Comparison of ENCODE assay signal across 30 mouse cellular contexts in genomic region chr5:146328941-146329340, GRCm38 (mm10). TPM values are rescaled to one million over a fixed set of nuclear protein-coding genes. Genes with fewer than 3 reads are reported as not detected.
DNase-seq lines count a peak whose midpoint lies in the region; ATAC-seq and TF ChIP-seq lines count a peak whose summit lies in the region.
"Had no signal": no experiment of that assay in that cellular context is flagged by ENCODE, and none has a peak within 500 bp of the region (broad histone marks: within the 10 kb centered on the region; RNA-seq: fewer than 3 reads in every experiment).

No protein-coding gene starts in this region.

- ATAC-seq in forebrain, embryonic 12.5 days (ENCODE audit: low FRiP score): no peak
- ATAC-seq: forebrain, embryonic 14.5 days; forebrain, postnatal 0 days; hindbrain, postnatal 0 days; inflammation-experienced regulatory T-cells, adult 6 months; intestine, embryonic 16.5 days; Patski had no signal

- H3K79me2 ChIP-seq in liver, adult 2 months (ENCODE audit: control insufficient read depth, insufficient read depth, low read length): no peaks in the 10 kb centered on the region

- no peak overlapping the region for H3K4me3 ChIP-seq in liver, adult 2 months (ENCODE audit: insufficient read depth, low read depth, low read length)
- H3K4me3 ChIP-seq in forebrain, embryonic 12.5 days (replicated peaks): no peak overlapping the region
- H3K4me3 ChIP-seq: forebrain, embryonic 10.5 days; gastrocnemius, adult 2 months; heart, embryonic 10.5 days; heart, embryonic 13.5 days had no signal

- no peak overlapping the region for H3K9ac ChIP-seq in liver, adult 2 months (ENCODE audit: low read depth, low read length)
- no peak overlapping the region for H3K9ac ChIP-seq in forebrain, embryonic 12.5 days
- H3K9ac ChIP-seq: forebrain, postnatal 0 days; heart, embryonic 13.5 days; hindbrain, embryonic 14.5 days had no signal

- no peak for TF ChIP-seq POLR2A in liver, adult 2 months (IDR thresholded peaks at IDR 0.05; ENCODE audit: extremely low read depth, insufficient read depth, low read length)

- H3K36me3 ChIP-seq in liver, adult 2 months (ENCODE audit: control insufficient read depth, insufficient read depth, low read length): no peaks in the 10 kb centered on the region
- H3K36me3 ChIP-seq in forebrain, embryonic 12.5 days (replicated peaks): no peaks in the 10 kb centered on the region
- H3K36me3 ChIP-seq: forebrain, embryonic 10.5 days; G1E; heart, embryonic 10.5 days; heart, embryonic 13.5 days had no signal

- H3K27me3 ChIP-seq in liver, adult 2 months (ENCODE audit: control insufficient read depth, insufficient read depth, low read length): no peaks in the 10 kb centered on the region
- H3K27me3 ChIP-seq in forebrain, embryonic 12.5 days: no peaks in the 10 kb centered on the region

- H3K4me2 ChIP-seq in forebrain, embryonic 12.5 days: no peak overlapping the region
- H3K4me2 ChIP-seq: heart, embryonic 13.5 days; hindbrain, embryonic 14.5 days had no signal

- H3K4me1 ChIP-seq in liver, adult 2 months (ENCODE audit: control insufficient read depth, insufficient read depth, low read length): no peaks in the 10 kb centered on the region
- H3K4me1 ChIP-seq in forebrain, embryonic 12.5 days: no peaks in the 10 kb centered on the region
- H3K4me1 ChIP-seq: forebrain, embryonic 10.5 days had no signal

- DNase-seq in adrenal gland, adult 8-10 months: peak; percentile 34
- no peak for DNase-seq in adrenal gland, postnatal 4 days (ENCODE audit: low spot score in 2 of 2)
- peak; percentile 35 for DNase-seq in liver, adult 2 months (ENCODE audit: extremely low read depth, low read depth, low spot score)
- no peak for DNase-seq in liver
- DNase-seq in lung, postnatal 36 days: peak; percentile 15
- DNase-seq in lung, postnatal 4 days: no peak
- DNase-seq in adrenal gland, postnatal 36 days: peak; percentile 54 to 59
- DNase-seq: B cell, adult 2 months; cerebellum, adult 11-12 months; cerebellum, adult 8-10 months; cerebellum, postnatal 10 days; cerebellum, postnatal 36 days; forebrain, postnatal 0 days; gastrocnemius, adult 2 months; gastrocnemius, postnatal 14 days; heart, adult 18-20 months; heart, postnatal 14 days; heart, postnatal 4 days had no signal

- H3K27ac ChIP-seq in liver, adult 2 months (replicated peaks; ENCODE audit: insufficient read depth, low read depth, low read length): no peak overlapping the region
- H3K27ac ChIP-seq in forebrain, embryonic 12.5 days: no peak overlapping the region
- H3K27ac ChIP-seq: forebrain, embryonic 10.5 days; gastrocnemius, adult 2 months; heart, embryonic 10.5 days; heart, embryonic 13.5 days; hindbrain, embryonic 14.5 days; hindbrain, postnatal 0 days had no signal

- no peaks in the 10 kb centered on the region for H3K9me3 ChIP-seq in forebrain, embryonic 12.5 days
- H3K9me3 ChIP-seq: forebrain, embryonic 10.5 days; G1E; heart, embryonic 10.5 days; heart, embryonic 13.5 days had no signal

- 30% methylated on average over 10 of the region's 10 CpGs for WGBS in liver, adult 2 months
- whole genome bisulfite sequencing in forebrain, embryonic 12.5 days: 85% methylated on average over 10 of the region's 10 CpGs

- TF ChIP-seq CTCF in liver, adult 2 months (IDR thresholded peaks at IDR 0.05; ENCODE audit: low read depth, low read length): no peak

RNA-seq across cellular contexts. Expression of gene Wasf3, which starts 55.8 kb away (rescaled TPM):
- total RNA-seq in adrenal gland, adult 8-10 months (2022): 10 to 100 TPM; 23.8 to 26.9 (median 25.3) TPM
- total RNA-seq in adrenal gland, postnatal 4 days (2021): 10 to 100 TPM; 21.5 TPM
- total RNA-seq in liver, adult 2 months (2014; rRNA removed): 0.07 and 0.09 TPM in 2 replicates
- 0.02 and 0.04 TPM in 2 replicates for polyA plus RNA-seq in liver, adult 2 months (2012; rRNA removed)
- 10 to 100 TPM; 29.4 to 32.2 TPM for total RNA-seq in adrenal gland, postnatal 36 days (2021)
- polyA plus RNA-seq in forebrain, embryonic 12.5 days (2016; fragmentation: Nextera tagmentation; extraction: Ambion mirVana): 7.2 and 8.4 TPM in 2 replicates
- total RNA-seq: CH12.LX had no signal
- polyA plus RNA-seq: G1E; inflammation-experienced regulatory T-cells, adult 6 months had no signal

Comparison
In these comparisons a context has a peak if more than half of its experiments do, and no peak if none do; other contexts are left out.
1. DNase-seq: peak in adrenal gland, adult 8-10 months (single experiment), liver, adult 2 months (single experiment), lung, postnatal 36 days (single experiment) and adrenal gland, postnatal 36 days (2 of 2); none in adrenal gland, postnatal 4 days (0 of 2), liver (single experiment) and lung, postnatal 4 days (0 of 2).
2. RNA of gene Wasf3, which starts 55.8 kb away (total RNA-seq): 29.4 to 32.2 TPM in adrenal gland, postnatal 36 days, 23.8 to 26.9 TPM in adrenal gland, adult 8-10 months and 21.5 TPM in adrenal gland, postnatal 4 days; 0.07 to 0.09 TPM in liver, adult 2 months; every median in the first group is over 10 times any median in the second.